Mouse (Mus musculus): Measurements from ENCODE around the gene Tmco4.

The Tmco4 gene

DNA sequence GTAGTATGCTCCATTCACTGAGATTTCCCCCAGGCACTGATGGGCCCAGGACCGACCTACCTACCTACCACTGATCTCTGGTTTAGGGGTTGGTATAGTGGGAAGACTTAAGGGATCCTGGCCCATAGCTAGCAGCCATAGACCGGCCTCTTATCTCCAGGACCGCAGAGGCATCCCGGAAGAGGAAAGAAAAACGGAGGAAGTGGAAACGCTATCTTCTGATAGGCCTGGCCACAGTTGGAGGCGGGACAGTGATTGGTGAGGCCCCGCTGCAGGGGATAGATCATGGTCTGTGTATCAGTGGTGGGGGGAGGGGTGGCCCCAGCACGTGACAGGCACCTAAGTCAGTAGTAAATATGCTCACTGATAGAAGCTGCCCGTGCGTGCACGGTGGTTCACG is 46.7 kb downstream of the Tmco4 start:
- DNase-seq (ENCODE audit: low spot score) = no peak

DNA sequence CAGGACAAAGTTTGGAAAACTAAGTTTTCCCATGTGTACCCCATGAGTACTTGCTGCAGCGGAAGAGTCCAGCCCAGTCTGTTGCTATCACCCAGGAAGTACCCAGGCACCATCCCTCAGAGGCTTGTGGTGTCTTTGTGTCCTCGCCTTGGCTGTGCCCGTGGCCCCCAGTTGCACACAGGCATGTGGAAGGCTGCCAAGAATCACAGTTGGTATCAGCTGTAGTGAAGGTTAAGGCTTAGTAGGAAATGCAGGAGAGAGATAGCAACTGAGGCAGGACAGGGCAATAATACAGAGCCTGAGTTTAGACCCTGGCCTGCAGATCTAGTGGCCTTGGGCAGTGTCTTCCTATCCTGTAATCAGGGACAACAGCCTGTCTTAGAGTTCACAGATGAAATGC is 47.7 kb downstream of the Tmco4 start:
- no peak for DNase-seq (ENCODE audit: low spot score)

GRCm38 (mm10) chr4:139024379-139024778 is 51.7 kb downstream of the Tmco4 start:
- no peak for DNase-seq (ENCODE audit: low spot score)

DNA sequence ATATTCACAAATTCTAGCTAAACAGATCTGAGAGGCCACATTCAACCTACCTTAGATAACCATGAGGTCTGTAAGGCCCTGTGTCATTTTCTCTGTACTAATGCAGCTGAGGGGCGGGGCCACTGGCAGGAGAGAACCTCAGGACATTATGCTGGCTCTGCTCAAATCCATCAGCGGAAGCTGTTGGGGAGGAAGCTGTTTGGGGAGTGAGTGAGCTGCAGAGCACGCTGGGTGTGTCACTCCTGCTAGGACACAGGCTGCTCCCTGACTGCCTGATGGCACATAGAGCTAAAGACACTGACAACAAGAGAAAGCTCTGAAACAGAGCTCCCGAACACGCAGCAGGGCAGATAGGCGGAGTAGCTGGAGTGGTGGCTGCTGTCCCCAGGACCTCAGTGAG is 58.0 kb downstream of the Tmco4 start:
- no peak for DNase-seq (ENCODE audit: low spot score)

- DNase-seq (ENCODE audit: low spot score) = no peak
Observed at GRCm38 (mm10) chr4:139032521-139032920, 59.8 kb downstream of the Tmco4 start.

- no peak for DNase-seq (ENCODE audit: low spot score)
Observed at GRCm38 (mm10) chr4:139033263-139034009, 60.7 kb downstream of the Tmco4 start.

GRCm38 (mm10) chr4:139034010-139034367 is 61.3 kb downstream of the Tmco4 start:
- no peak for DNase-seq (ENCODE audit: low spot score)

DNA sequence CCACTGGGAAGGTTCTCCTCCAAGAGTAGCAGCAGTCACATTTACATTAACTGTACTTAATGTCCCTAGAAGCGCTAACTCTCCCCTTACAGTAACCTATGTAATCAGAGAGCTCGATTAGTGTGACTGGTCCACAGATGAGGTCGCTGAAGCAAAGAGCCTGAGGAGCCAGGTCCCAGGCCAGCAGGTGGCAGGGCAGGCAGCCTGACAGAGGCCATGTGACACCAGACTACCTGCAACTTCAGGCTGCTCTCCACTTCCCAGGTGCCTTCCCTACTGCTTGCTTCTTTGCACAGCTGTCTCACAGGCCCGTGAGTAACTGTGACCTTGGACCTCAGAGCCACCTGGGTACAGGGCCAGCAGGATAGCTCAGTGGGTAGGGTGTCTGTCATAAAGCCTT is 61.9 kb downstream of the Tmco4 start:
- DNase-seq (ENCODE audit: low spot score) = no peak

DNA sequence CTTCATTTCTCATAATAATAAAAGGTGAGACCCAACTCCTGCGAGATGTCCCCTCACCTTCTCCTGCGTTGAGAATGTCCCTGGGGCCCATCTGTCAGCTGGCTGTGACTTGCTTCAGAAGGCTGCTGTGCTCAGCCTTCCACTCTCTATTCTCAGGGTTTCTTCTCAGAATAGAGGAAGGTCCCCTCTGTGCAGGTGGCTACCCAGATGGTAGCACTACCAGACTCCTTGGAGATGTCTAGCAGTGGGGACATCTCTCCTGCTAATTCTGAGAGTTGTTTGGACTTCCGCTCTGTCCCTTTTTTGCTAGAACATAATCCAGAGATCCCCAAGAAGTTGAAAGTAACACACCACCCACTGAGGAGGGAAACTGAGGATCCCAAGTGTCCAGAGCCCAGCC is 62.3 kb downstream of the Tmco4 start:
- DNase-seq (ENCODE audit: low spot score) = no peak

DNA sequence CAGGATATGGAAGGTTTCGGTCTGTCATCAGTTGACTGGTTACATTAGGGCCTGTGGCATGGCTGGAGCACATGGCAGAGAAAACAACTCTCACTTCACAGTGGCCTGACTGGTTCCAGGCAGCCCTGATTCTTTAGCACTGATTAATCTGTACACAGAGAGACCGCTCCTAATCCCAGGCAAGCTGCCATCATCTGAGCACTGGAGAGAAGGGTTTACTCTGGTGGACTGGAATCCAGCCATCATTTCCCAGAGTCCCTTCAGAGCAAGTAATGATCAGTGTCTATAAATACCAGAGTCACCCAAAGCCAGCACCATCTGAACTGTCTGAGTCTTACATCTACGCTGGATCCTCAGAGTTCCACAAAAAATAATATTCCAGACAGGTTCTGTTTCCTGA is 63.1 kb downstream of the Tmco4 start:
- DNase-seq (ENCODE audit: low spot score) = no peak

DNA sequence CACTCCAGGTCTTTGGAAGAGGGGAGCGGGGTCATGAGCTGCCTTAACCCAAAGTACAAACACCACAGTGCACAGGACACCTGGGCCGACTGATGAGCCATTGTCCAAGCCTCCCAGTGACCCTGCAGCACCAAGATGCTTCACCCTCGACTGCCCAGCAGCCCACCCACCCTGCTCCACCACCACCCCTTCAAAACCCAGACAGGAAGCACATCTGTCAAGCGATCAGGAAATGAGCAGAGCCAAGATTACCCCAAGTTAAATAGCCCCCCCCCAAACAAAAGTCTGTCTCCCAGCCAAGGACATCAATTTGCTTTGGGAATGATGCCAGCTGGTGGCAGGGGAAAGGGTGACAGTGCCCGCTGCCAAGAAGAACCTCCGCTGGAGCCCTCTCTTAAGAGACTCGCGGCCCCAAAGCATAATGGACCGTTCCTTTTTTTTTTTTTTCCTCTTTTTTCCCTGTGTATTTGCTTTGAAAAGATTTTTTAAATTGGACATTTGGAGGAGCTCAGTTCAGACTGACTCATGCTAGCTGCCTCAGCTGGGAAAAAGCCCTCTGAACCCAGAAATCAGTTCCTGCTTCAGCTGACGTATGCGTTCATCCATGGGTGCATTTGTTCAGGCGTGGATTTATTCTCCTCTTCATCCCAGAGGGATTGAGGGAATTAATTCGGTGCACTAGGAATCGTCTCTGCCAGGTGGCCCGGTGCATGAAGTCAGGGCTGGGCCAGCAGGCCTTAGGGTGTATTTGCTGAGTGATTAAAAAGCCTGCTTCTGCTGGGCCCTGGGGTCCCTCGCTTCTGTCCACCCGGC is 65.3 kb downstream of the Tmco4 start:
- no peak for DNase-seq (ENCODE audit: low spot score)

DNA sequence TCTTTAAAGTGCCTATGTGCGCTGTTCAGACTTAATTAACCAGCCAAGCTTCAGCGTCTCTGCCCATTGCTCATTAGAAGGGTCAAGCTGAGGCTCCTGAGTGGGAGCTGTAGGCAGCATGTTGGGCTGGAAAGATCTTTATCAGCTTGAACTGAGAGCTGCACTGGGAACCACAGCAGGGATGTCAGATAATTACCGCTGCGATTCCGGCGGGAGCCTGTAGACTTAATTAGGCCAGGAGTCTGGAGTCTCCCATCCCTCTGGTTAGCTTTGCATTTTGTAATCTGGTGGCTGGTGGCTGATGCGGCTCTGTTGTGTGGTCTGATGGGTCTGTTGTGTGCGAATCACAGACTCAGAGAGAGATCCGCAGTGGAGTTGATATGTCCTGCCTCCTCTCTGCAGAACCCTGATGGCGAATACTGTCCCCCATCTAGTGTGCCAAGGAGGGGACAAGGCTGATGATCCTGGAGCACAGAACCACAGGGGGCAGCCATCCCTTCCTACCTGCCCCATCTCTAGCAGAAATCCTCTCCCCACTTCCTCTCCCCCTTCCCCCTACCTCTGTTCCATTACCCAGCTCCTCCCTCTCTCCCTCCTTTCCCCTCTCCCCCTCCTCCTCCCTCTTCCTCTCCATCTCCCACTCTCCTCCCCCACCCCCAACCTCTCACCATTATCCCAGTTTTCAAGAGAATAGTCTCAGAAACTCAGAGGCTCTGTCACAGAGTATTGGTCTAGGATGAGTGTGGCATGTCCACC is 67.6 kb downstream of the Tmco4 start:
- no peak for DNase-seq (ENCODE audit: low spot score)

- DNase-seq (ENCODE audit: low spot score) = no peak
Observed at GRCm38 (mm10) chr4:139042611-139043010, 69.9 kb downstream of the Tmco4 start.

DNA sequence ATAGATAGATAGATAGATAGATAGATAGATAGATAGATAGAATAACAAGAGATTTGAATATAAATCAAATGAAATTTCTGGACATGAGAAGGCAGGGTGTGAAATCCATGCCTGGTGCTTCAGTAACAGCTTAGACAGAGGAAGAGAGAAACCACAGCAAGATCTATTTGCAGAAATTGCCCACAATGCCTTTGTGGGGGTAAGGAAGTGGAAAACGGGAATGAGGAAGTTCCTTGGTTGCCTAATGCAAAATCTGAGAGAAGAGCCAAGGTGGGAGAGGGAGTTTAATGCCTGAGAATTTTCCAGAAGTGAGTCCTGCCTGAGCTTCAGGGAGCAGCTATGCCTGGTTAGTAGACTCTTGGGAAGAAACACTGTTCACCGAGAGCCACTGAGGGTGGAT is 70.9 kb downstream of the Tmco4 start:
- no peak for DNase-seq (ENCODE audit: low spot score)

GRCm38 (mm10) chr4:139044566-139044965 is 71.9 kb downstream of the Tmco4 start:
- no peak for DNase-seq (ENCODE audit: low spot score)

DNA sequence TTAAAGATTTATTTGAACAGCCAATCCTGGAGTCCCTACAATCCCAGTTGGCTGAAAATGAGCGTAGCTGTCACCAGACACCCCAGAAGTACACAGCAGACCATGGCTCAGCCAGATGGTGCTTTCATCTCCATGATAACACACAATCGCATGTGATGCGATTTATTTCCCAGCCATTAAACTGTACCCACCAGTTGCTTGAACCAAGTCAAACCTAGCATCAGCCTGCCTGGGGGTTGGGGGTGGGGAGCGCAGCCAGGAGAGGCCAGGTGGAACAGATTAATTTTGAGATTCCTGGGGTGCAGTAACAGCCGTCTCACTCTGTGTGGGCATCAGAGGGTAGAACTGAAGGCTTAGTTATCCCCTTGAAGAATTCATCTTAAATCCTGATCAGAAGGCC is 73.7 kb downstream of the Tmco4 start:
- no peak for DNase-seq (ENCODE audit: low spot score)

DNA sequence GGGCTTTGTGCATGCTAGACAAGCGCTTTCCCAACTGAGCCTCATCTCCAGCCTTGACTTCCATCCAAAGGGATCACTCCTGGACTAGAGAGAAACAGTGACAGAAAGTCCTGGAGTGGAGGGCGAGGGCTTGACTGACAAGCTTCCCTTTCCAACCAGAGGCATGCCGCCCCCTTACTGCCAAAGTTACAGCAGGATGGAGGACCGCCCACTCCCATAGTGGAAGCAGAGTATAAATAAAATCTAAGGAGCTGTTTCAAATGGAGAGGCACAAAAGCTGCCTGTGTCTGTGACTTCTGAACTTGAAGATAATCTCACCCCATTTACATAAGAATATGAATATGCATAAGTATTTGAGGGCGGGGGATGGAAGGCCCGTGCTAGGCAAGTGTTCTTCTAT is 75.8 kb downstream of the Tmco4 start:
- no peak for DNase-seq (ENCODE audit: low spot score)

DNA sequence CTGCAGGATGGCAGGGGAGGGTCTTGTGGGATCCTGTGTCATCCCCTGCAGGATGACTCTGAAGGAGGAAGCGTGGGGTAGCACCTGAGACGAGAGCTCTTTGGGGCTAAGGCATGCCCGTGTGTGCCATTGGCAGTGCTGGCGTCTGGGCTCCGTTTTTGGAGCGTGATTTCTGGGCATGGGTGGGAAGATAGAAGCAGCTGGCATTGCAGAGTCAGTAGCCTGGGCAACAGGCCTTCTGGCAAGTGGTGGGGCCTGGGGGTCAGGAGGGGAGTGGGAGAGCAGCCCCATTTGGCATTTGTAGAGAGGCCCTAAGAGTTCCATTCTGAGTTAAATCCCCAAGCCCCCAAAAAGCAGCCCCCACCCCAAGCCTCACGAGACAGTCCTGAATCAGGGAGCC is 80.1 kb downstream of the Tmco4 start:
- no peak for DNase-seq (ENCODE audit: low spot score)

GRCm38 (mm10) chr4:139053391-139053790 is 80.7 kb downstream of the Tmco4 start:
- no peak for DNase-seq (ENCODE audit: low spot score)

GRCm38 (mm10) chr4:139054300-139054923 is 81.7 kb downstream of the Tmco4 start:
- DNase-seq (ENCODE audit: low spot score) = no peak

DNA sequence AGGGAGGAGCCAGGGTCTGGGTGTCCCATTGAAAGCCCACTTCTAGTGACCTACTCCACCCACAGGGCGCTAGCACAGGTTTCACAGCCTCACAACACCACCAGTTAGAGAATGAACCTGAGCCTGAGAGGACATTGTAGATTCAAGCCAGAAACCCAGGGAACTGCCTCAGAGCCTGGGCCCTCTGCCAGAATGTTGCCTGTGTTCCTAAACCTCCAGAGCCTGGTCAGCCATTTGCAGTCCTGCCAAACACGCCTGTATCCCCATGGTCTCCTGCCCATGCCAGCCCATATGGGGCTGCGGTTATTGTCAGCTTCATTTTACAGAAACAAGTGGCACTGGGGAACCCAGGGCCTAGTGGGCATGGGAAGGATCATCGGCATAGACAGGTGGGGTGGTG is 82.6 kb downstream of the Tmco4 start:
- DNase-seq (ENCODE audit: low spot score) = no peak

DNA sequence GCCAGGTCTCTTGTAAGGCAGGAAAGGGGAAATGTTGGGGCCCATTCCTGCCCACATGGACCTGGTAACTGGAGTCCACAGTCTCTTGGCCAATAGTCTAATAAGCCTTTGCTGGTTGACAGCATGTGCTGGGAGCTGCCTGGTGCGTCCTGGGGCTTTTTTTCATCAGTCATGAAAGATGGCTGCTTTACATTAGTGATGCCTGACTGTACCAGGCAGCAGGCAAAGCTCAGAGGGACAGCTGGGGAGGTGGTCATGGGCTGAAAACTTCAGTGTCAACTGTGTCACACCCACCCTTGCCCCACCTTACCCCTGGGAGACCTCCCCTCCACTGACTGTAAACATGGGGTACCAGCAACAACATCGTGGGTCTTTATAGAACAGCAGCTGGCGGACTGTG is 83.1 kb downstream of the Tmco4 start:
- no peak for DNase-seq (ENCODE audit: low spot score)

DNA sequence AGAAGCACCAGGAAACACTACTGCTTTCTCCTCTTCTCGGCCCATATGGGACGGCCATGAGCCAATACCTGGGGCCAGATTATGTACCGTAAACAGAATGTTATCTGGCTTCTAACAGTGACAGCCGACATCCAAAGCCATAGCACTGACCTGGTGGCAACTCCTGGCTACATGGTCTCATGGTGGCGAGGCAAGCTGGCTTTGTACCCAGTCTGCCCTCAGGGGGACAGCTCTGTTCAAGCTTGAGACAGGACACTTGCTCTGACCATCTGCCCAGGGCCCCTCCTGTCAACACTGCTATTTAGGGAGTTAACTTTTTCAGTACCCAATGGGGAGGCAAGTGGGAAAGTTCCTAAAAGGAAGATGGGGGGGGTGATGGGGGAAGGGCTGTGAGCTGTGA is 84.6 kb downstream of the Tmco4 start:
- DNase-seq (ENCODE audit: low spot score) = no peak

Measured in urinary bladder, postnatal 25 days (tissue).